Mouse (Mus musculus): ENCODE measurements around the gene Cuedc2.

Gene Cuedc2

GRCm38 (mm10) chr19:46339287-46339971 is 927 bp upstream of the Cuedc2 start:
- DNase-seq = no peak

- no peak for DNase-seq
These were observed 412 bp upstream of the Cuedc2 start for GRCm38 (mm10) chr19:46338942-46339286.

GRCm38 (mm10) chr19:46337719-46338330 is 677 bp downstream of the Cuedc2 start:
- DNase-seq = no peak

DNA sequence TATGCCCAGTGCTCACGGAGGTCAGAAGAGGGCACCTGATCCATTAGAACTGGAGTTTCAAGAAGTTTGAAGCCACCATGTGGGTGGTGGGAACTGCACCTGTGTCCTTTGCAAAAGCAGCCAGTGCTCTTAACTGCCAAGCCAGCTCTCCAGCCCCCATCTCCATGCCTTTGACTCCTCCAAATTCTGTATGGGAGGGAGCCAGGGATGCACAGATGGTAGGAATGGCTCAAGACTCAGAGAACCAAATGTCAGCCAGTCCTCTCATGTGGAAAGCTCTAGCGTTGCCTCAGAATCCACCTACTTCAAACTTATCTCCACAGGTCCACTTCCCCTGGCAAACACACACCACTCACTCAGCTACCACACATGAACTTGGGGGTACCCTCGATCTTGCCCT is 4.6 kb downstream of the Cuedc2 start:
- no peak for DNase-seq

DNA sequence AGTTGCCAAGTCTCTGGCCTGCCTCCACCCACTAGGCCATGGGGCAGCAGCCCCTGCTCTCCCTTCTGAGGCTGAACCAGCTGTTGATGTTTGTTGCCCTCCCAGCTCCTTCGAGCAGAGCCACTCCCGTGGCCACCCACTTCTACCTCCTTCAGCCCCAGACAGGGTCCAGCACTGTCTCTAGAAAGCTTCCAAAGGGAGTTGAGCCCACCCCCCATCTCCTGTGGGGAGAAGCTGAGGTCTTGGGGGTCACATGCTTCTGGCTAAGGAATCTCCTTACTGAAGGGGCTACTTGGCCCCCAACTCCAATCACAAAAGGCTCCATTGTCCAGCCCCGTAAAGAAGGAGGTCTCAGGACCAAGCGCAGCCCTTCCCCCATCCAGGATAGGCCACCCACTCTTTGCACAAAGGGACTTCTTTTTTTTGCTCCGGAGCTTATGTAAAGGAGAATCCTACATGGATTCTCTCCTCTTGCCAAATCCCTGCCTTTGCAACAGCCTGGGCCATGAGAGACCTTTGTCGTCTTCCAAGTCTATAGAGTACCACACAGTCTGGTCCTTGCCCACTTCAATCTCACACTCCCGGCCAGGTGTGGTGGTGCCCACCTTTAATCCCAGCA is 5.7 kb downstream of the Cuedc2 start:
- DNase-seq = no peak

GRCm38 (mm10) chr19:46331936-46332335 is 6.6 kb downstream of the Cuedc2 start:
- DNase-seq = no peak

DNA sequence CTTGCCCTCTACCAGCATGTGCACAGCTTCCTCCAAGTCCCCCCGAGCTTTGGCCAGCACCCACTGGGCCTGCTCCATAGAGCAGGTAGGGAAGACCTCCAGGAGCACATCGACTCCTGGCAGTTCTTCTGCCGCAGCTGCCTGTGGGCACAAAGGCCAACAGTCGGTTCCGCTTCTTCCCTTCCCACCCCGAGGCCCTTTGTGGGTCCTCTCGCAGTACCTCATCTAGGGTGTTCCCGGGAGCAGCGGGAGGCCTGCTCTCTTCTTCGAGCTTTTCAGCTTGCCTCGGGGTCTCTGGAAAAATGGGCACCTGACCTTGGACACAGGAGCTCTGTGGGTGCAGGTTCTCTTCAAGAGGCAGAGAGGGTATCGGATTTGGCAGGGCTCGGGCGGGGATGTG is 7.2 kb downstream of the Cuedc2 start:
- no peak for DNase-seq

DNA sequence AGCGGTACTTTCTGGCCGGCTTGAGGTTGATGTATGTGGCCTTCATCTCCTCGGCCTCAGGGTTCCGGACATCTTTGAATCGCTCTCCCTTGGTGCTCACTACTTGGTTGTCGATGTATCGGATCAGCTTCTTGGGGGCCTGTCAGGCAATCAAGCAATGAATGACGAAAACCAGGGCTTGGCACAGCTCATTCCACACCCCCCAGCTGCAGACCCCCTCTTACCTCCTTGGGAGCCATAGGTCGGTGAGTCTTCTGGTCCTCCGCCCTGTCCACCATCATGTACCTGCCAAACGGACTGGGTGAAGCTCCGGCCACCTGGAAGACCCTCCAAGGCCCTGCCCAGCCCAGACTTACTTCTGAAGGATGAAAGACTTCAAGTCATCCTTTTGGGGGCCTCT is 7.8 kb downstream of the Cuedc2 start:
- DNase-seq = no peak

DNA sequence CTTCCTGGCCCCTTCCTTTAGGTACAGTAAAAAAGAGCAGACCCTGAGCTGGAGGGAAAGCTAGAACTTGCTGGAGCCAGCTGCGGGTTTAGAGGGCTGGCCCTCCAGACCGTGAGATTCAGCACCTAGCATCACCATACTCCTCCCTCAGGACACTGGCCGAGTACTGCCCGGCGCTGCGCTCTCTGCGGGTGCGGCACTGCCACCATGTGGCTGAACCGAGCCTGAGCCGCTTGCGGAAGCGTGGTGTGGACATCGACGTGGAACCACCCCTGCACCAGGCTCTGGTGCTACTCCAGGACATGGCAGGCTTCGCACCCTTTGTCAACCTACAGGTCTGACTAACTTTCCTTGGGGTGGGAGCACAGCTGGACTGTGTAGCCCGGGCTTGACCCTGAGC is 8.6 kb downstream of the Cuedc2 start:
- peak; percentile 65 for DNase-seq

GRCm38 (mm10) chr19:46329031-46329641 is 9.4 kb downstream of the Cuedc2 start:
- DNase-seq = no peak

DNA sequence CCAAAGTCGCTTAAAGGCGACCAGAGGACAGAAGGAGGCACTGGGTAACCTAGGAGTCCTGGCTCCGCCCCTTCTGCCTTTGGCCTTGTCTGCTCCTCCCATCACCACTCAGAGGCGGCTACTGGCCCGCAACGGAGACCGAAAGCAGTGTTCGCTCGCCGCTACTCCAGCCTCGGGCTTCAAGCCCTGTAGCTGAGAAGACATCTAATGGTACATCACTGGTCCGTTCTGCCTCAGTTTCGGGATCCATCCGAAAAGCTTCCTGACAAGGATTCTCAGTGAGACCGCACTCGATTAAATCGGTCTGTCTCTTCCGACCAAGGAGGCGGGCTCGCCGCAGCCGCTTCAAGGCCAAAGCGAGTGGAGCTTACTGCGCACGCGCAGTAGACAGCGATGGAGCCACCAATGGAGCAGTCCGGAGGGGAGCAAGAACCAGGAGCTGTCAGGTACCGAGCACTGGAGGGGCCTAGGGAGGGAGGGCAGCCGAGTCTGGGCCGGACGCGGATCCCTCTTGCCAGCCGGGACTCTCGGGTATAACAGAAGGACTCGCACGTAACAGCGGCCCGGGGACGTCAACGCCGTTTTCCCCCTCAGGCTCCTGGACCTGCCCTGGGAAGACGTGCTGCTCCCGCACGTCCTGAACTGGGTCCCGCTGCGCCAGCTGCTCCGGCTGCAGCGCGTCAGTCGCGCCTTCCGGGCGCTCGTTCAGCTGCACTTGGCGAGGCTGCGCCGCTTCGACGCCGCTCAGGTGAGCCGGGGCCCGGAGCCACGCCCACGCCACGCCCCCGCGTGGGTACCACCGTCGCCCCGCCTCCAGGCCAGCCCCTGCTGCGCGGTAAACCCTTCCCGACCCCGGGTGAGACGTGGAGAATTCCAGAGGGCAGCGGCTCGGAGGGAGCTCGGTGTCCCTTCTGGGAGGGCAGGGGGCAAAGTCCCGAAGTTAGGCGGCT is 10.1 kb downstream of the Cuedc2 start, which contains the start of gene Fbxl15:
Gene Fbxl15 (plus strand): TSS at position 104 of the 950 bp plus-strand sequence.
- DNase-seq = peak; percentile 89

DNA sequence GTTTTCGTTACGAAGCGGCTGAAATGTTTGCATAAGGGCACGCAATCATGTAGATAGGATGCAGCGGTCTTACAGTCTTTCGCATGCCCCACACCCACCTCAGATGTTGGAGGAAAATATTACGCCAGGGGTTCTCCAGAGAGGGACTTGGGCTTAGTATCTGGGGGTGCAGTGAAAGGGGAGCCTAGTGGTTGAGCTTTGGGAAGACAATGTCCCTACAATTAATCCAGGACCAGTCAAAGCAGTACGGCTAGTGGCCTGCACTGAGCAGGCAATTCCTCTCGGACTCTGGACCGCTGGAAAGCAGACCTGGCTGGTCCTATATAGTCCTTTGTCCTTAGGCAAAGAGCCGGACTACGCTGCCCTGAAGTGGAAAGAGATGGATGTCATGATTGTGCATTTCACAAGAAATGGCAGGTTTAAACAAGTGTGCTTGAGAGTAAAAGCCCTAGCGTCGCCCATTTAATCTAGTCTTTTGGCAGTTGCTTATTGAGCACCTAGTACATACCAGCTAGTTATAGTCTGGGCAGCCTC is 10.9 kb downstream of the Cuedc2 start:
- peak; percentile 11 for DNase-seq

DNA sequence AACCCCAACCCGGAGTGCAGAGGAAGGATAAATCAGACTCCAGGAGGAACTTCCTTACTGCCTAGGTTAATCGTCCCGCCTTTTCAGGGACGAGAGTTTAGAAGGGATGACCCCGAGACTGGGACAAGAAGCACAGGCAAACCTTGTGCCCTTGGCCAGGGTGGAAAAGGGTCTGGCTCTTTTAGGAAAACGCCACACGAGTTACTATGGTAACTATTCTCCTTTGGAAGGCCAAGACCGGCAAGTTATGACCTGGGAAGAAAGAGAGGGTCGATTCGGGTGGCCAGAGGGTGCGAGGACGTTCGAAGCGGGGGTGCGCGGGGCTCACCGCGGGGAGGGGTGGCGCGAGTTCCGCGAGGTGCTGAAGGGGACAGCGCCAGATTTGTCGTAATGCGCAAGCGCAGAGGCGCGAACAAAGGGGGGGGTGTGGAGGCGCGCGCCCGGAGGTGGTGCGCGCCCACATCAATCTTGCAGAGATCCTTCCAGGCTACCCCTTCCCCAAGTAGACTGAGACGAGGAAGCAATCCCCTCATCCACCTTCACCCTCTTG is 11.7 kb downstream of the Cuedc2 start, which contains the start of gene Psd:
Gene Psd (minus strand): TSS at position 401 of the 550 bp plus-strand sequence.
- DNase-seq = peak; percentile 77

GRCm38 (mm10) chr19:46326019-46326755 is 12.3 kb downstream of the Cuedc2 start:
- DNase-seq = no peak

- DNase-seq = no peak
These were observed 13.6 kb downstream of the Cuedc2 start for GRCm38 (mm10) chr19:46324918-46325317.

GRCm38 (mm10) chr19:46324366-46324765 is 14.1 kb downstream of the Cuedc2 start:
- no peak for DNase-seq

- DNase-seq = no peak
These were observed 14.8 kb downstream of the Cuedc2 start for GRCm38 (mm10) chr19:46323716-46324115.

- no peak for DNase-seq
These were observed 15.4 kb downstream of the Cuedc2 start for GRCm38 (mm10) chr19:46322996-46323572.

DNA sequence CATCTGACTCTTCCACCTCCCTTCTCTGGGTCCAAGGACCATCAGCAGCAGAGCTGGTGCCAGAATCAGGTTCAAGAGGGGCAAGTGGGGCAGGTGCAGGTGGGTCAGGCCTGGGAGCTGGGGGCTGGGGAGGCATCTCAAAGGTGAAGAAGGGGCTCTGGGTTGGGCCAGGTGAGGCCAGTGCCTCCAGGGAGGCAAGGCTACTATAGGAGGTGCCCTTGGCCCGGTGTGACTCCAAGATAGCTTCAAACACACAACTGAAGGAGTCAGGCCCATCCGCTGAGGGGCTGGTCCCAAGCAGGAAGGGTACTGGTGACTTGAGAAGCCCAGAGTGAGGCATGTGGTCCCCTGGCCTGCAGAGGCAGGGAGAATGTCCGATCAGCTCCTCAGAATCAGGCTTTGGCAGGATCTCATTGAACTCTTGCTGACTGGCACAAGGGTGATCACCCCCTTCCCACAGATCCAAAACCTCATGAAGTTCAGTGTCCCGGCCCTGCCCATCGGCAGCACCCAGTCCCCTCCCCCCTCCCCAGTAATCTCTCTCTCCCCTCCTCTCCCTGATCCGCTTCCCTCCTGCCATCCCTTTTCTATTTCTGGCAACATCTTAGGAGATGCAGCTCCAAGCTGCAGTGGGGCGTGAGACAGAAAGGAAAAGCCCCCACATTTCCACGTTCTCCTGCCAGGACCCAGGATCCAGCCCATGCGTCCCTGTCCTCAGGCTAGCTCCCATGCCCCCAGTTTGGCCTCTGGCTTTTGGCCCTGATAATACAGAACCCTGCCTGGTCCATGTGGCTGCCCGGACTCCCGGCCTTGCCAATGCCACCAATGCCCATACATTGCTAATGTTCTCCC is 16.1 kb downstream of the Cuedc2 start:
- DNase-seq = peak; percentile 7
